Mouse (Mus musculus): ENCODE data around the gene Calr3.
A peak's percentile ranks its signal among the peaks of the same experiment; 100 is the strongest.

Gene Calr3

DNA sequence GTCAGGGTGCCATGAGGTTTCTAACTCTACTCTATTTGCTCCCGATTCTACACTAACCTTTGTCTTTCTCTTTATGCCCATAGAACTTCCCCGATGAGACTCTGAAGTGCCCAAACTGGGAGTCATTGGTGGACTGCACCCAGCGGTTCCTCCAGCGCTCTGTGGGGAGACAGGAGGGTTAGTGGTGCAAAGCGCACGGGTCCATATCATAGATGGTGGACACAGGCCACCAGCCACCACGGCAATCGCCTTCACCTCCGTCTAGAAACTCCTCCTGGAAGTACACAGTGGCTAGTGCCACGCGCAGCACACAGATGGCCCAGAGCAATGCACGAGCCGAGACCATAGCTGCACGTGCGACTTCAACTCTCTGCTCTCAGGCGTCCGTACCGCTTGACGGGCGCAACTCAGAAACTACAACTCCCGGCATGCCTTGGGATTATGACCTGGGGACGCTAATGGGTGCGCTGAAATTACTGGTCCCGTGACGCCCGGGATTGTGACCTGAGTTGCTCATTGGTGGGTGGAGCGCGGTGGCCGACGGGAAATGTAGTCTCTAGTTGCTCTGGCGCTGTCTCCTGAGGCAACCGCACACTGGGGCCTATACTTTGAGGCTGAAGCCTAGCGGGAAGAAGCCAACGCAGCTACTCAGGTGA lies at the start of gene Calr3, which contains the start of gene 1700030K09Rik:
Gene Calr3 (minus strand): TSS at position 533 of the 656 bp plus-strand sequence.
Gene 1700030K09Rik (plus strand): TSS at position 543 of the 656 bp plus-strand sequence.
- DNase-seq (ENCODE audit: low read depth, low spot score), result peak; percentile 97

DNA sequence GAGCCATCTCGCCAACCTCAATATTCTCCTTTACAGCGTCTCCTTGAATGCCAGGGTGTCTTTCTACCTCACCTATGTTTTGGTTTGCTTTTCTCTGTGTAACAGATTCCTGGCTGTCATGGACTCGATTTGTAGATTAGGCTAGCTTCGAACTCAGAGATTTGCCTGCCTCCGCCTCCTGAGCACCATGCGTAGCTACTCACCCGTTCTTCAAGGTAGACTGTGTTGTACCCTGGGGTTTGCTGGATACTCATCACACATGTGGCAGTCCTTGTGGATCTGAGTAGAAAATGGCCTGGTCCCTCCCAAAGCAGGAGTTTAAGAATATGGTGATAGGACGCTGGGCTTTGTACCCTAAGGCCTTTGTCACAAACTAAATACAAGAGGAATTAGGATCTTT lies 49.7 kb upstream of the Calr3 start:
- DNase-seq (ENCODE audit: low read depth, low spot score), result no peak

DNA sequence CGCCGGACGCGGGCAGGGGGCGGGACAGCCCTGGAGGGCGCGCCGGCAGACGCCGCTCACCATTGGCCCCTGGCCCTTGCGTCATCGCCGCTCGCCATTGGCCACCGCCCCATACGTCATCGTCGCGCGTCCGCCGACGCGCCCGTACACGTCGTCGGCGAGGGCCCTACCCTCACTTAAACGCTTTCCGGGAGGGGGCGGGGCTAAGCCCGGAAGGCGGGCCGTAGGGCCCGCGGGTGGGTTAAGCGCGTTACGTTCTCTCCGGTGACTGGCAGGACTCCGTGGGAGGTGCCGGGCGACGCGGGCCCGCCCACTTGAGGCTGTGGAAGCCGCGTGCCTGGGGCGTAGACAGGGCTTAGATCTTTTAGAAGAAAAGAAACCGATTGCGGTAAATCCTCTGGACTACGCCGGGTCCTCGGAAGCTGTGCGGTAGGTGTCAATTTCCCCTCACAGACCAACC lies 49.0 kb upstream of the Calr3 start:
- DNase-seq (ENCODE audit: low read depth, low spot score), result peak; percentile 100

DNA sequence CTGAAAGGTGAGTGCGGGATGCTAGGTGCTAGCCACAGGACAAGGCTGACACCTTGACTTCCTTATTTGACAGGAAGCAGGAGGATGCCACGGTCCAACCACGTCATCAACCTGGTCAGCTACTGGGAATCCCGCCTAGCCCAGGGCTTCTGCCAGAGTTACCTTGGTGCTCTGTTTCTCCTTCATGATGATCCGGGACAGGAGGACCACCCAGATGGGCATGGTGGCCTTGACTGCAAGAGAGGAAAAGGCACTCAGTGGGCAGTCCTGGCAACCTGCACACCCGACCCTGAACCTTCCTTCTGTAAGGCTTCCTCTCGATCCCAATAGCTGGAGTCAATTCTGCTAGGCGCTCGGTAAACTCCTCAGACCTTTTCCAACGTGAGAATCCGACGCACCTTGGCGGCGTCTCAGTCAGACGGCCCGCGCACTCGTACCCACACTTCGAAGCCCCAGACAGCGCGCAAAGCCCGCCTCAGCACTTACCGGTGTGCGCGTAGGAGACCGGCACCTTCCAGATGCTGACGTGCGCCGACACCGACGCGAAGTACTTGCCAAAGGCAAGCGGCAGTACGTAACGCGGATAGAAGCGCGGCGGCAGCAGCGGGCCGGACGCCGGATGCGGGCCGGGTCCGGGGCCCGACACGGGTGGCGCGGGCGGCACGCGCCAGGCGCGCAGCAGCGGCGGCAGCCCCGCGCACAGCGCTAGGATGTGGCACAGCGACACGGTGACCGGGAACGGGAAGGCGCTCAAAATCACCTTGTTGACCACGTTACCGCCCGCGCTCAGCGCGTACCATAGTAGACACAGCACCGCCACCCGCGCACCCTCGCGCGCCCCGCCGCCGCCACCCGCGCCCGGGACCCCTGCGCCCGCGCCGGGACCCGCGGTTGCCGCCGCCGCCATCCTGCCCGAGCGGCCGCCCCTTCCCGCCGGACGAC lies 48.3 kb upstream of the Calr3 start, which contains the start of gene Slc35e1:
Gene Slc35e1 (minus strand): TSS at position 935 of the 942 bp plus-strand sequence.
- DNase-seq (ENCODE audit: low read depth, low spot score), result peak; percentile 84

DNA sequence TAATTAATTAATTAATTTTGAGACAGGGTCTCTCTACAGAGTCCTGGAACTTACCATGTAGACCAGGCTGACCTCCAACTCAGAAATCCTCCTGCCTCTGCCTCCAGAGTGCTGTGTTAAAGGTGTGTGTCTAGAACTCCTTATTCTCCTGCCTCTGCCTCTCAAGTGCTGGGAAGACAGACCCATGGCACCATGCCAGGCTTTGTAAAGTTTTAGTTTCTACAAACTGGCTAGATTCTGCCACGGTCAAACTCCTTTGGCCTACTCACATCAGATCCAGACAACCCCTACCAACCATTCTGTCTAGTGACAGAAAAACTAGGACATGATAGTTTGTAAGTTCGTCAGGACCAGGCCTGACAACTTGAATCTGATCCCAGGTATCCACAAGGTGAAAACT lies 47.3 kb upstream of the Calr3 start:
- no peak for DNase-seq (ENCODE audit: low read depth, low spot score)

DNA sequence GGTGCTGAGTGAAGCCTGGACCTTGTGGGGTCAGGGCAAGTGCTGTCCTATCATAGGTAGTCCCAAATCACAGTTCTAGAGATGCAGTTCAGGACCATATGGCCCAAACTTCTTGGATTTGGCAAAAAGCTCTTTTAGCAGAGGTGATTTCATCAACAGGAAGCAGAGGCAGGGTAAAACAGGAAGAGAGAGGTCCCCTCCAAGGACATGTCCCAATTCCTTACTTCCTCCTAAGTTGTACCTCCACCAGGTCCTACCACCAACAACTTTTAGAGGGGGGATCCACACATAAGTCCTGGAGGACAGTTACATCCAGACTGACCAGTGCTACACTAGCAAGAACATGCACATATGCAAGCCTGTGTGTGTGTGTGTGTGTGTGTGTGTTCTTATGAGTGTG lies 43.3 kb upstream of the Calr3 start:
- DNase-seq (ENCODE audit: low read depth, low spot score), result no peak

DNA sequence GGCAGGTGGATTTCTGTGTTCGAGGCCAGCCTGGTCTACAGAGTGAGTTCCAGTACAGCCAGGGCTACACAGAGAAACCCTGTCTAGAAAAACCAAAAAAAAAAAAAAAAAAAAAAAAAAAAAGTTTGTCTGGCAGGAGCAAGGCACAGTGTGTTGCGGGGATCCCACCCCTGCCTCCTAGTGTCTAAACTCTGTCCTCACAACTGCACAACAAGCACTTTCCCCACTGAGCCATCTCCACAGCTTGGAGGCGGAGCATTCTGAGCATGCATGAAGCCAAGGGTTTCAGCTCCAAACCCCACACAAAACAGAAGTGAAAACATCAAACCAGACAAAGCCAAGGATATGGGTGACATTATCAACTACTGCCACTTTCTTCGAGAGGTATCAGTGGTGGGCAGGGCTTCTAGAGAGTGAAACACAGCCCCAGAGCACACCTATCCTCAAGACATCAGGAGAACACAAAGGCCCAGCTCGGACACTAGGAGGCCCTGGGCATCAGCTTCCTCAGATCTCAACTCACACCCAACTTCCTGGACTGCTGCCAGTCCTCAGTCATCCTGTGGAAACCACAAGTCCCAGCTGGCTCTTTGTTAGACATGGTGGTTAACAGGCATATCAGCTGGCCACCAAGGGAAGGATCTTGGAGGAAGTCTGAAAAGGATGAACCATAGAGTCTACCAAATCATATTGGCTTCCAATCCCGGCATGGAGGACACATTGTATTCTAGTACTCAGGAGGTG lies 42.0 kb upstream of the Calr3 start:
- DNase-seq (ENCODE audit: low read depth, low spot score), result peak; percentile 31

DNA sequence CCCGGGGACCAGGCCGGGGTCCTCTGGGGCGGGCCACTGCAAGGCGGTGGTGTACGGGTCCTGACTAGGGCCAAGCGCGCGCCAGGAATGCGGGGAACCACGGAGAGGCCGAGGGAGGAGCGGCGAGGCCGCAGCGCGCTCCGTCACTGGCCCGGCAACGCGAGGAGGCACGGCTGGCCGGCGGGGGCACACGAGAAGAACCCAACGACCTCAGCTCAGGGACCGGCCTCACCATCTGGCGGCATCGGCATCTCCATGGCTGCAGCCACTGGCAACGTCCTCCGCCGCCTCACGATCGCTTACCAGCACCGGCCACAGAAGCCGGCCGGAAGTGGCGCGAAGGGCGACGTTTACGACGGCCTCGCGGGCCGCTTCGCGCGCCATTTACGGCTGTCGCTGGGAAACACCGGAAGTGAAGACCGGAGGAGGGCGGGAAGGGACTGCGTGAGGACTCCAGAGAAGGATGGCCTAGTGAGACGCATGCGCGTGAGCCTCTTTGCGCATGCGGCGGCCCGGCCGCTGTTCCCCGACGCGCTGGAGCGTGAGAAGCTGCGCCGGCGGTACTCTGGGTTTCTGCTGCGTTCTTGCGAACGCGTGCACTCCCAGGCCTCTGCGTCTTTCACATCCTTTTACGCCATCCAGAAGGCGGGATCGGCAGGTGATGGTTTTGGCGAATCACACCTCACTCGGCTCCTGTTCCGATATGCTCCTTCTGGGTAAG lies 31.3 kb upstream of the Calr3 start, which contains the start of gene Cherp:
Gene Cherp (minus strand): TSS at position 401 of the 721 bp plus-strand sequence.
- peak; percentile 99 for DNase-seq (ENCODE audit: low read depth, low spot score)

DNA sequence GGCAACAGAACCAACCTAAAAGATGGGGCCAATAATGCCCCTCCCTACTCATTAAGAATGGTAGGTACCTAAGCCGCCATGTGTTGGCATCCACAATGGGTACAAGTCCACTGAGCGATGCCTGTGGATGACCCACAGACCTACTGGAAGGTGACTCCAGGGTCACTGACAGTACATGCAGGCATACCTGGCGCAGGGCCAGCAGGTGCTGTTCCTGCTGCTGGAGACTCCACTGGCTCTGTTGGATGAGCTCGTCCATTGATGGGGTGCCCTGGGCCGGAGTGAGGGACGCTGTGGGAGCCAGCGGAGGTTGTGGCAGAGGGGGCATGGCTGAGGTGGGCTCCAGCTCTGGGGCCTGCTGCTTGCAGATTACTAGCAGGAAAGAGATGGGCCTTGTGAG lies 27.0 kb upstream of the Calr3 start:
- no peak for DNase-seq (ENCODE audit: low read depth, low spot score)

DNA sequence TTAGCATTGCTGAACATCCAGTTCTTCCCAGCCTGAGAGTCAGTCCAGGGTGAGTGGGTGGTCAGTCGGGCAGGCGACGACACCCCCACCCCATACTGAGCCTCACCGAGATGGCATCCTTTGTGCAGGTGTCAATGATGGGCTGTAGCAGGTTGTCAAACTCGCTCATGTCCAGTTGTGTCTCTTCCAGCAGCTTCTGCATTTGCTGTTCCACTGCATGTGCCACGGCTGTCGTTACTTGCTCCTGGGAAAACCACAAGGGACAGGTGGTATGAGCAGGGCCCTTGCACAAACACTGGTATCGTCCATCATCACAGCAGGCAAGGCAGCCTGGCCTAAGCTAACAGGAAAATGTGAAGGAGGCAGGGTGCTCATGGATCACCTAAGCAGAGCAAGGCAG lies 26.3 kb upstream of the Calr3 start:
- DNase-seq (ENCODE audit: low read depth, low spot score), result no peak

DNA sequence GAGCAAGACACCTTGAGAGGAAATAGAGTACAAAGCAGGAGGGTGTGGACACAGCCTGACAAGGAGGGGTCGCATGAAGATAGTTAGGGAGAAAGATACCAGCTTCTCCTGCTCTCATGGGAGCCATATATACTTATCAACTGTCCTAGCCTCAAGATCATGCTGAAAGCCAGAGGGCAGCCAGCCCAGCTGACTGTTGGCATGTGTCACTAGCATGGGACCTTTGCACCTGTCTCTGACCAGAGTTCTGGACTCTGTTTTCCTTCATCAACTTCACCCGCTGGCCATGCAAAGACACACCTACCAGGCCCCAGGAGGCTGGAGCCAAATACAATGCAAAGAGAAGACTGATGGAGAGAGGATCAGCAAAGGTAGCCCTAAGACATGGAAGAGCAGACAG lies 25.6 kb upstream of the Calr3 start:
- DNase-seq (ENCODE audit: low read depth, low spot score), result no peak

DNA sequence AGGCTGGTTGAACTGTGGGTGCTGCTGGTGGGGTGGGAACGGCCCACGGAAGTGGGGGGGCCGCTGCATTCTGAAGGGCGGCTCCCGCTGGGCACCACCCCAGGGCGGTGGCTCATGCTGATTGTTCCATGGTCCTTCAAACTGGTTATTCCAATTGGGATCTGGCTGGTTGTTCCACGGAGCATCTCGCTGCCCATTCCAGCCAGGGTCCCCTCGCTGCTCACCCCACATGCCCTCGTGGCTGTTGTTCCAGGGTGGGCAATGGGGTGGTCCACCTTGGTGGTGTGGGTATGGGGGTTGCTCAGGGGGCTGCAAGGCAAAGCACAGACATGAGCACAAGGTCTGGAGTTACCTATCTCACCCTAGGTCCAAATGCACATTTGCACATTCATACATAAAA lies 20.5 kb upstream of the Calr3 start:
- DNase-seq (ENCODE audit: low read depth, low spot score), result no peak

DNA sequence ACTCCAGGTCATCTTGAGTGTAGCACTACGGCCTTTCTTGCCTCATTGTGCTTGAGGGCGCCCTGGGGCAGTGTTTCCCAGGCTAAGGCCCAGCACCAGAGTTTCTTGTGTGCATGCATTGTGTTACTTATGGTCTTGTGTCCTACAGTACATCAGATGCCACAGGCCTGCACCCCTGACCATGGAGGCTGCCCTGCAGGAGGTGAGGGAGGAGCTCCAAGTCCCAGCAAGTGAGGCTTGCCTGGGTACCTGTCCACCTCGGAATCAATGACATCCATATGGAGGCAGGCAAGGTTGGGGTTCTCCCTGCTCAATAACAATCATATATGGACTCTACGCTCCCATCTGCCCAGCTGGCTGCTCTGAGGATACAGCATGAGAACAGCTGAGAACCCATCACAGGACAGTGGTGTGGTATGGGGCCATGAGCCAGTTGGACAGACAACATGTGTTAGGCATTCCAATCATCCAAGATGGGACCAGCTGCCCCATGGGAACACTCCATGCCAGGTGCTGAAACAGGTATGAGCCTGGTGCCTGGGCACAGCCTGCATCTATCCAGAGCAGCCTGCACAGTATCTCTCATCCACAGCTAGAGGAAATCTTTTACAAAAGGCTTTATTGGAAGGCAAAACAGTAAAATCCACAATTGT lies 16.3 kb upstream of the Calr3 start:
- DNase-seq (ENCODE audit: low read depth, low spot score), result no peak

DNA sequence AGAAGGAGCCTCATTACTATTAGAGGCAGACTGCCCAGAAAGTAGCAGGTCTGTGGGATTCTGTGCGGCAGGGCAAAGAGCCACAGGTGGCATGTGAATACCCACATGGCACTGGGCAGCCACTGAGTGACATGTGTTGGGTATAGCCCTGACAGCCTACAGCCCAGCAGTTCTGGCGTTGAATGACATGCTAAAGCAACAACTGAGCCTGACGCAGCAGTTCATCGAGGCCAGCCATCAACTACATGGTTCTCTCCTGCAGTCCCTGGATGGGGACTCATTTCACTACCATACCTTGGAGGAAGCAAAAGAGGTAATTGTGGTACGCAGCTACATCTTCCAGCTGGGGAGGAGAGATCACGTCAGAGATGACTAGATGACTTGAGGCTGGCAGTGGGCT lies 14.8 kb upstream of the Calr3 start:
- DNase-seq (ENCODE audit: low read depth, low spot score), result no peak

DNA sequence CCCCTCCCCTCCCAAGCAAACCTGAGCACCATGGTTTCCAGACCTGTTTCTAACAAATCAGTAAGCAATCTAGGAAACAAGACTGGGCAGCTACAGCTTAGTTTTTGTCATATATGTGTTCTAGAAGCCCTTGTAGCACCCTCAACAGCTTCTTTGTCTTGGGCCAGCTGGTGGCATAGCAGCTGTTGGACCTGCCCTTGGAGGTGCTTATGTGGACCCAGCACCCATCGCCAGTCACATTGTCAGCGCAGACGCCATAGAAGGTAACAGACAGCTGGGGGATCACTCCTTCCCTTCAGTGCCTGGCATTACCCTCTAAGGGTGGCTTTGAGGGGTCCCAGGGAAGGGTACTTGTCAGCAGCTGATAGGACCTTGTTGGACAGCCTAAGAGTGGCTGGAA lies 14.1 kb upstream of the Calr3 start:
- no peak for DNase-seq (ENCODE audit: low read depth, low spot score)

DNA sequence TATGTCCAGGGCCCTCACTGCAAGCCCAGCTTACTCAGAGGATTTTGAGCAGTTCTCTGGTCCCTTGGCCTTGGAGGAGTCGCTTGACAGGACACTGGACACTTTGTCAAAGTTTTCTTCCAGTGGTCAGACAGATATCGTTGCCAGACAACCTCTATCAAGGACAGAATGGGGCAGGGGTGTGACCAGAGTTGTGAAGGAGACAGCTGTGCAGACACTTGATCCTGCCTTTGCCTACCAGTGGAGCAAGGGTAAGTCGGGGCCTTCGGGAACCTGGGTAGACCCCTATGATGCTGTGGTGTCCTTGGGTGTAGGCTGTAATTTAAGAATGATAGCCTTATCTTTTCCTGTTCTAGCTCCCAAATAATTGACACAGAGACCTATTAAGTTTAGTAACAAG lies 11.6 kb upstream of the Calr3 start:
- no peak for DNase-seq (ENCODE audit: low read depth, low spot score)

DNA sequence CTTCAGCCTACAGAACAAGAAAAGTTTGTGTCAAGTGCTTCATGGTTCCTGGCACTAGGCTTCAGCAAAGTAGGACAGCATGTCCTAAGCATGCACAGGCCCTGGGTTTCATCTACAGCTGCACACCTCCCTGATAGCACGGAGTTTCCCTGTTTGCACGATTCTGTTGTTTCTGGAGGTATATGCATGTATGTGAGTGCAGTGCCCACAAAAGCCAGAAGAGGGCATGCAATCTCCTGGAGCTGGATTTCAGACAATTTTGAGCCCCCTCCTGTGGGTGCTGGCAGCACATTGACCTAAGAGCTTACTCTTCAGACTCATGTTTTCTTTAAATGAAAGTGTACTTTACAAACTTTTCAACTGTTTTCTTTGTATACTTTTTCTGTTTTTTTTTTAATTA lies 10.2 kb upstream of the Calr3 start:
- DNase-seq (ENCODE audit: low read depth, low spot score), result no peak

DNA sequence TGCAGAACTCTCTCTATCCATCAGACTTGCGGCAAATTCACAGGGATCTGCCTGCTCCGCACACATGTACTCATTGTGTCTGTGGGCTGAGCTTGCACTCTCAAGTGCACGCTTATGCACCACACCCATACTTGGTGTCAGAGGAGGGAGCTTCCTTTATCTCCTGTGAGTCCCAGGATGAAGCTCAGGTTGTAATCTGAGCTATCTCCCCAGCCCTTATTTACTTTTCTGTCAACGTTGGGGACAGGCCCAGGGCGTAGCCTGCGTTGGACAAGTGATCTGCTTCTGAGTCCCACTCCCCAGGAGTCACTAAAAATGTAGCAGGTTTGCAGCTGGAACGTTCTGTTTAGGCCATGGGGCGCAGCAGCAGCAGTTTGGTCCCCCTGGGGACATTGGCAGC lies 7.8 kb upstream of the Calr3 start:
- DNase-seq (ENCODE audit: low read depth, low spot score), result no peak

DNA sequence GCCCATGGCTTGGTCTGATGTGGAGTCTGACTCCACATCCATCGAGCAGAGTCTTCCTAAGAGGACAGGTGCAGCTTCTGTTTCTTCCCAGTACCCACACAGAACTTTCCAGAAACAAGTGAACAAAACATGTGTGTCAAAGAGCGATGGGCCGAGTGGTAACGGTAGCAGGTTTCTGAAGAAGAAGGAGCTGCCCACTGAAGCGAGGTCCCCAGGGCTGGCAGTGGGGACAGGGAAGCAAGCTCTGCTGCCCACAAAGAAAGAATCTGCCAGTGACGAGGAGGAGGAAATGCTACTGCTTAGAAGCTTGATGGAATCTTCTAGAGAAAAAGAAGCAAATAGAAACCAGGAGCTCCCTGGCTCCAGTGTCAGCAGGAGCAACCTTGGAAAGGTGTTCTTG lies 1.4 kb upstream of the Calr3 start:
- no peak for DNase-seq (ENCODE audit: low read depth, low spot score)

DNA sequence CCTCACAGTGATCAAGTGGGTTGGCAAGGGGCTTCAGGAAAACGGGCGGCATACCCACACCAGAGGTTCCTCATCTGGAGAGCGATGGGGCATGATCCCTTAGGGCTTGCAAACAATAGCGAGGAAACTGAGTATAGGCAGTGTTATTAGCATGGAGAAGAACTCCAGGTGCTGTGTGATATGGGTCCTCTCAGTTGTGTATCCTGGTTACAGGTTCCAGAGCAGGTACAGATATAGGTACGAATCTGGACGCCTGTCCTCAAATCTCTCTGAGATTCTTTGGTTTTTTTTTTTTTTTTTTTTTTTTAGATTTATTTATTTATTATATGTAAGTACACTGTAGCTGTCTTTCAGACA lies 302 bp upstream of the Calr3 start:
- no peak for DNase-seq (ENCODE audit: low read depth, low spot score)

All from CD4-positive helper T cell, adult 2 months (primary cell).